Mouse (Mus musculus) left cerebral cortex, postnatal 4 days (tissue): ENCODE data around the gene Metap1d. TPM values are rescaled to one million over a fixed set of nuclear protein-coding genes. Genes with fewer than 3 reads are reported as not detected.

Source experiments
- DNase-seq: peaks from one replicate; pipeline ENCODE4 v3.0.0-alpha.2; 2022
- intact Hi-C: fragments of 180-260 bp; cut with DNase I; formaldehyde crosslinking; loops from one replicate; pipeline ENCODE4 v1.15.1; 2025
- total RNA-seq, 2 experiments: library from RNA; stranded (reverse); gene quantifications; 2 replicates each; pipeline ENCODE4 v1.2.3; 2021

Gene Metap1d
- total RNA-seq, 2 experiments from 2014 or later, result 21.8 to 23.2 TPM

GRCm38 (mm10) chr2:71524763-71525162, 71.7 kb downstream of the Metap1d start:
- DNase-seq, result no peak
- intact Hi-C loops, result loop anchor here (10.0 kb wide), 1 partner anchor 270 kb away; no protein-coding TSS in a partner anchor

GRCm38 (mm10) chr2:71526595-71527322, 73.7 kb downstream of the Metap1d start:
- intact Hi-C loops, result loop anchor here (10.0 kb wide), 1 partner anchor 272 kb away; no protein-coding TSS in a partner anchor
- DNase-seq, result no peak

- no peak for DNase-seq
- intact Hi-C loops, result loop anchor here (10.0 kb wide), 1 partner anchor 273 kb away; no protein-coding TSS in a partner anchor
Observed at GRCm38 (mm10) chr2:71527323-71528013, 74.4 kb downstream of the Metap1d start.

- intact Hi-C loops, result loop anchor here (10.0 kb wide), 1 partner anchor 273 kb away; no protein-coding TSS in a partner anchor
- DNase-seq, result no peak
Observed at GRCm38 (mm10) chr2:71528014-71528713, 75.1 kb downstream of the Metap1d start, which contains the start of gene Dlx1. Gene Dlx1, plus strand, starts transcription at chr2:71528113.

GRCm38 (mm10) chr2:71528714-71529510, 75.8 kb downstream of the Metap1d start:
- intact Hi-C loops, result loop anchor here (10.0 kb wide), 1 partner anchor 274 kb away; no protein-coding TSS in a partner anchor
- no peak for DNase-seq

- DNase-seq, result peak; percentile 61
- intact Hi-C loops, result loop anchor here (10.0 kb wide), 2 partner anchors 275 to 965 kb away; no protein-coding TSS in a partner anchor
Observed at GRCm38 (mm10) chr2:71529511-71530351, 76.7 kb downstream of the Metap1d start.

GRCm38 (mm10) chr2:71530391-71531123, 77.5 kb downstream of the Metap1d start:
- DNase-seq, result no peak
- intact Hi-C loops, result loop anchor here (10.0 kb wide), 1 partner anchor 966 kb away; no protein-coding TSS in a partner anchor

- DNase-seq, result no peak
- intact Hi-C loops, result loop anchor here (10.0 kb wide), 1 partner anchor 966 kb away; no protein-coding TSS in a partner anchor
Observed at GRCm38 (mm10) chr2:71531124-71531590, 78.1 kb downstream of the Metap1d start.

- no peak for DNase-seq
- intact Hi-C loops, result loop anchor here (10.0 kb wide), 1 partner anchor 967 kb away; no protein-coding TSS in a partner anchor
Observed at GRCm38 (mm10) chr2:71531990-71532970, 79.2 kb downstream of the Metap1d start.

GRCm38 (mm10) chr2:71533094-71533493, 80.0 kb downstream of the Metap1d start:
- intact Hi-C loops, result loop anchor here (10.0 kb wide), 1 partner anchor 968 kb away; no protein-coding TSS in a partner anchor
- DNase-seq, result no peak

- DNase-seq, result no peak
- intact Hi-C loops, result loop anchor here (10.0 kb wide), 1 partner anchor 970 kb away; no protein-coding TSS in a partner anchor
Observed at GRCm38 (mm10) chr2:71534242-71535052, 81.4 kb downstream of the Metap1d start.

- intact Hi-C loops, result loop anchor here (10.0 kb wide), 1 partner anchor 296 kb away; no protein-coding TSS in a partner anchor
- no peak for DNase-seq
Observed at GRCm38 (mm10) chr2:71540611-71541417, 87.7 kb downstream of the Metap1d start.

GRCm38 (mm10) chr2:71541418-71542226, 88.5 kb downstream of the Metap1d start:
- no peak for DNase-seq

GRCm38 (mm10) chr2:71542227-71542815, 89.2 kb downstream of the Metap1d start:
- DNase-seq, result no peak
- intact Hi-C loops, result loop anchor here (10.0 kb wide), 1 partner anchor 298 kb away; no protein-coding TSS in a partner anchor

More at GRCm38 (mm10) chr2:71541418-71542226, 88.5 kb downstream of the Metap1d start:
- intact Hi-C loops, result loop anchor here (10.0 kb wide), 1 partner anchor 297 kb away; no protein-coding TSS in a partner anchor
